Mouse (Mus musculus) lung, postnatal 10 days (tissue): Measurements from ENCODE around the gene Cfap45.

ENCODE experiments used
- DNase-seq: peaks from one replicate; pipeline ENCODE4 v3.0.0; 2021

The Cfap45 gene

DNA sequence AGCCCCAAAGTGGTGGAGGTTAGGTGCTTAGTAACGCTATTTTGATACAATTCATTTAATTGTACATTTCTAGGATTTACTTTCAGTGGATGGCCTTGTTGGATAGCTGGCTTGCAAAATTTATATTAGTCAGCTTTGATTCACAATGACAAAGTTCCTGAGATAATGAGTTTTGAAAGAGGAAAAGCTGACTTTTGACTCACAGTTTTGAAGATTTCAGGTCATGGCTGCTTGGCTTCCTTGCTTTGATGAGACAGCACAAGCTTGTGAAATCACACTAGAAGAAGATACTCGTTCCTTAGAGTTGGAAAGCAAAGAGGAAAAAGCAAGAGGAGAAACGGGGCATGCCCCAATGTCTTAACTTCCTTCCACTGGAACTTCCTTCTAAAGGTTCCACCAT, 45.5 kb downstream of the Cfap45 start:
- no peak for DNase-seq

DNA sequence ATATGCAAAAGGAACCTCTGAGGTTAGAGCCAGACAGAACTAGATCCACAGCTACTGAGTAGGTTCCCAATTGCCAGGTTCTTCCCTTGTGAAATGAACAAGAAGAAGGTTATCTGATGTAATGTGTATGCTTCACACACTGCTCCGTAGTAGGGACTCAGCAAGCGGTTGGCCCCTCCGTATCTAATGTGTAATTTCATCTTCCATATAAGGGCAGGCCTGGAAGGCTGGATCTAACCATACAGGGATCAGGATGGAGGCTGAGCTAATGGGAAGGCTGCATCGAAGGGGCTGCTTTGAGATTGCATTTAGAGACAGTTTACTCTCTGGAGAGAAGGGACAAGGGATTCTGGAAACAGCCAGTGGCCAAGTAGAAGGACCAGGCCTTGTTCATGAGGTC, 47.2 kb downstream of the Cfap45 start:
- DNase-seq = no peak

DNA sequence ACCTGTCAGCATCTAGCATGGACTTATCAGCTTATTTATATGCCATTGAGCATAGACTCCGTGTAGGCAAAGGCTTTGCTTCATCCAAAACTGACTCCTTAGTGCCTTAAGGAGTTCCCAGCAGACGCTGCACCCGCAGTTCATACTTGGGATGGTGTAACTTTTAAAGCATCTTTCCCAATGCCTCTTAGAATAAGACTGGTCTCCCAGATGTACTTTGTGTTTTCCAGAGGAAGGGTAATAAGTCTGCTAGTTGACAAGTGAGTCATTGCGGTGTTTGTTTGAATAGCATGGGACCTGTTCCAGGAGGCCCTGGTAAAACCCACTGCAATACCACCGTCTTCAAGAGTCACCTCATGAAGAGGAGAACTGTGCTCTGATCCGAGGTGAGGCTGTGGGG, 59.5 kb downstream of the Cfap45 start:
- DNase-seq = no peak

DNA sequence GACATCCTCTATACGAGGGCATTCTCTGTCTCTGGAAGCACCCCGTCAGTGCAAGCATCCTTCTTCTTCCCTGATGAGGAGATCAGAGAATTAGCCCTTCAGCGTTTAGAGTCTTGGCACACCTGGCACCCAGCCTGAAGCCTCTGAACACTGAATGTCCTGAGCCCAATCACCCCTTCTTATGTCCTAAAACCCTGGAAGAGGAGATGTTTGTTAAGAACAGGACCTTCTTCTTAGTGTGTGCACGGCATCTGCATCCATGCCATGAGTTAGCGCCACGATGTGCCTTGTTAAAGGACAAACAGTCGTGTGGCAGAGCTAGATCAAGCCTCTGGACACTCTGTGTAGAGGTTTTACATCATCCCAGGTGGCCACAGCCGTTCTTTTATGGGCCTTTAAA, 61.8 kb downstream of the Cfap45 start:
- DNase-seq = no peak

- DNase-seq = no peak
Observed at GRCm38 (mm10) chr1:172584271-172584670, 63.7 kb downstream of the Cfap45 start.

DNA sequence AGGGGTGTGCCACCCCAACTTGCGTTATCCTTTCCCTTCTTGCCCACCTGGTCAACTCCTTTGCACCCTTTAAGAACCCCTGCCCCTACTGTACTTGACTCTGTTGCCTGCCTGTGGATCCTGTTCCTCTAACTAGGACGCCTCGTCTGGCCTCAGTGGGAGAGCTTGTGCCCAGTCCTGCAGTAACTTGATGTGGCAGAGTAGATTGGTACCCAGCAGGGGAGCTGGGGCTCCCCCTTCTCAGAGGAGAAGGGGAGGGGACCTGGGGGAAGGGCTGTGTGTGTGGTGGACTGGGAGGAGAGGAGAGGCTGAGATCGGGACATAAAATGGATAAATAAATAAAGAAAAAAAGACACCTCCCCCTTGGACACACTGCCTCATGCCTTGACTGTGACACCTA, 64.4 kb downstream of the Cfap45 start:
- DNase-seq = no peak

GRCm38 (mm10) chr1:172585612-172586567, 65.3 kb downstream of the Cfap45 start:
- DNase-seq = no peak

DNA sequence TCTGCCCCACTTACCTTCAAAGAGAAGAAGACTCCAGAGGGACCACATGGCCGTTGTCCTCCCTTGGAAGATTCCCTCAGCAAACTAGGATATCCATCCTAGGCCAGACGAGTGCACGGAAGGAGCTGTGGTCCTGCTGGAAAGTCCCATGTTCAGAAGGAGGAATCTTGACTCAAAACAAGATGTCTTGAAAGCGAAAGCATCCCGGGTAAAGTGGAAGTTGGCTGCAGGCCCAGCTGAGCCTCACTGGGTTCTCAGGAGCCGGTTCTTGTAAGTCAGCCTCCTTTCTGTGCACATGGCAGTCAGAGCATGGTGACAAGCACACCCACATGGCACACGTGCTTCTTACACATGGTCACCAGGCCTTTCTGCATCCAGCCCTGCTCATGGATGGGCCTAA, 69.8 kb downstream of the Cfap45 start, which contains the start of gene Slamf8:
Slamf8 (minus strand) TSS at position 184 of the 400 bp plus-strand sequence.
- peak; percentile 38 for DNase-seq

DNA sequence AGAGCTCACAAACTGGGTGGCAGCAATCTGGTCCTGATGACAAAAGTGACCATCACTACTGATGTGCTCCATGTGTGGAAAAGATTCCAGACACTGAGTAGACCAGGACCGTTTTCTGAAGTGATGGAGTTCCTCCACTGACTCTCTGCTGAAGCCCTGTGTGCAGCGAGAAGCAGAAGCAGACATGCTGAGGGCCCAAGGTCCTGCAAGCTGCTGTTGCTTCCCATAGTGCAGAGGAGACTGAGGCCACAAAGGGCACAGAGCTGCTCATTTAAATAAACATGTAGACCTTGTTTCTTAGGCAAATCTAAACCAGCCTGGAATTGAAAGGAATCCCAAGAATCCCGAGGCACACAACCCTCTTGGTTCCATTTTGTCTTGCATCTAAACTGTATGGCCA, 72.7 kb downstream of the Cfap45 start:
- no peak for DNase-seq

DNA sequence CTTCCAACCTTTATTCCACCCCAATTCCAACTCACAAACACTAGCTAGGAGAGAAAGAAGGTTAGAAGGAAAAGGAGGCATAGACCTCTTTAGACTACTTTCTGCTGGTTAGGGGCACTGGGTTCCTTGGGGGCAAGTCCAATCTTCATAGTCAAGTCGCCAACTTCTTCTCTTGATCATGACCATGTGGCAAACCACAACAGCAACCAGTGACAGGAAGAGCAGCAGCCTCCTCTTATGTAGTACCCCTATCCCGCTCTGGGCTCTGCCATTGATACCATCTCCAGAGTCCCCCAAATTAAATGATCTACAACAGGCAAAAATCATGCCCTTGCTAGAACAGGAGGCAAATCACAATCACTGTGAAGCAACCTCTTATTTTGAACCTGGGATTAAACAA, 73.4 kb downstream of the Cfap45 start:
- DNase-seq = no peak

GRCm38 (mm10) chr1:172594495-172594894, 73.9 kb downstream of the Cfap45 start:
- peak; percentile 66 for DNase-seq
